Mouse (Mus musculus): ENCODE data around the gene Agbl2. TPM values are rescaled to one million over a fixed set of nuclear protein-coding genes. Genes with fewer than 3 reads are reported as not detected.

Gene Agbl2
- 2.8 and 5.0 TPM in 2 replicates for polyA plus RNA-seq (2011; ENCODE audit: insufficient read length, low read depth, missing spikeins)

DNA sequence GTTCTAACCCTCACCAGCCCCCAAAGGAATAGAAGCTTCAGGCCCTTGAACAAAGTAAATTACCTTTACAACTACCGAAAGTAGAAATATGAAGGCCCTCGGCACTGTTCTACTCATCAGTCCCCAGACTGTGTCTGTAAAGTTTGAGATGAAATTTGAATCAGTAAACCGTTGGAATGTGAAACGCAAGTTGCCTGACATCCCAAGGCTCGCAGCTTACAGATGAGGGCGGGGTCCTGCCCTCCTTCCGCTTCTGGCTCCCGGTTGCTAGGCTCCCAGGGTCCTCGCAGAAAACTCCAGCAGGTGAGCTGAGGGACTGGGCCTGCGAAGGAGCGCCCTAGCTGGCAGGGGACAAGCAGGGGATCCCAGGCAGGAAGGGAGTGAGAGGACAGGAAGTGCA lies at the start of gene Agbl2:
Gene Agbl2, plus strand, starts transcription at position 270 of the 400 bp plus-strand sequence.
- Histone ChIP-seq H3K4me1 (ENCODE audit: control insufficient read depth, insufficient read depth, low read length) (peaks cover 4% of the 10 kb centered on the region; the same call in 1 of the 2 replicates), H3K4me3 (ENCODE audit: insufficient read depth, low read length) (peak within 1 kb of the TSS; percentile 32), H3K27ac (ENCODE audit: insufficient read depth, low read length) (0 out of 2 replicates have a peak within 1 kb of the TSS, but pooled peaks have one; percentile 14)
- no peak for TF ChIP-seq CTCF (IDR thresholded peaks at IDR 0.05; ENCODE audit: borderline replicate concordance, insufficient read depth, low read length)
- TF ChIP-seq POLR2A (IDR thresholded peaks at IDR 0.05; ENCODE audit: low read depth, low read length): no peak

DNA sequence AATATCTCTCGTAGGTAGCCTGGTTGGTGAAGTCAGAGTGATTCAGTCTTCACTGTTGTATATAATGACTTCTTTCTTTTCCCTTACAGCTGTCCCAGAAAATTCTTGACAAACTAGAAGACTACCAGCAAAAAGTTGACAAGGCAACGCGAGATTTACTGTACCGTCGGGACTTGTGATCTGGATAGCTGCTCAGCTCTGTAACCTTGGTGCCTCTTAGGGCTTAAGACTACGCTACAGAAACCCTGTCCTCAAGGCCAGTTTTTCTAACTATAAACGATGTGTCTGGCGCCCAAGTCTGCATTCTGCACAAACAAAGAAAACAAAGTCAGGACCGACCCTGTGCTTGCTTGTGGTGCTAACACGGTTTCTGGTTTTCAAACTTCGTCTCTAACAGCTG lies 47.2 kb upstream of the Agbl2 start:
- no peak overlapping the region for H3K27ac ChIP-seq (ENCODE audit: insufficient read depth, low read length)
- no peaks in the 10 kb centered on the region for H3K4me1 ChIP-seq (ENCODE audit: control insufficient read depth, insufficient read depth, low read length)
- TF ChIP-seq CTCF (IDR thresholded peaks at IDR 0.05; ENCODE audit: borderline replicate concordance, insufficient read depth, low read length) (no peak), POLR2A (IDR thresholded peaks at IDR 0.05; ENCODE audit: low read depth, low read length) (no peak)
- no peak overlapping the region for H3K4me3 ChIP-seq (ENCODE audit: insufficient read depth, low read length)

DNA sequence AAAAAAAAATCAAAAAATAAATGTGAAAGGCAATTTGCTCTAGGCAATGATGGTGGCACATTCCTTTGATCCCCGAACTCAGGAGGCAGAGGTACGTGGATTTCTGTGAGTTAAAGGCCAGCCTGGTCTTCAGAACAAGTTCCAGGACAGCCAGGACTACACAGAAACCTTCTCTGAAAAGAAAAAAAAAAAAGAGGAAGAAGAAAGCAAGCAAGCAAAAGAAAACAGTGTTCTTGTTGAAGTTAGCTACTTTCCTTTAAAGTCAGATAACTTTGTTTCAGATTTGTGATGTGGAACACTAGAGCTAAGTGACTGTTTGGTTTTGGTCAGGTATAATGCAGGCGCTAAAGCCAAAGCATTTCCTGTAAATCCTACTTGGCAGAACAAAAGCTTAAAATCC lies 43.7 kb upstream of the Agbl2 start:
- TF ChIP-seq CTCF (IDR thresholded peaks at IDR 0.05; ENCODE audit: borderline replicate concordance, insufficient read depth, low read length): no peak
- TF ChIP-seq POLR2A (IDR thresholded peaks at IDR 0.05; ENCODE audit: low read depth, low read length): no peak
- Histone ChIP-seq H3K4me3 (ENCODE audit: insufficient read depth, low read length) (no peak overlapping the region), H3K4me1 (ENCODE audit: control insufficient read depth, insufficient read depth, low read length) (no peaks in the 10 kb centered on the region), H3K27ac (ENCODE audit: insufficient read depth, low read length) (no peak overlapping the region)

DNA sequence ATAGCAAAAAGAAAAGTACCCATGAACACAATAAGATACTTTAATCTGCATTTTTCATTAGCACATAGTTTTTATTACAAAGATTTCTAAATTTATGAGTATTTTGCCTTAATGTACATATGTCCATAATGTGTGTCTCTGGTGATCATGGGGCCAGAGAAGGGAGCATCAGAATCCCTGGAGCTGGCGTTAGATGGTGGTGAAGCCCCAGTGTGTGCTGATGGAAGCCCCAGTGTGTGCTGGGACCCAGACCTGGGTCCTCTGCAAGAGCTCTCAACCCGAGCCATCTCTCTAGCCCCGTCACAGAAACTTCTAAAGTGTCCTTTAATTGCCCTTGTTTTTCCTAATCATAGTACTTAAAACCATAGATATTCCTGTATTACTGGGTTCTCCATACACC lies 43.2 kb upstream of the Agbl2 start:
- Histone ChIP-seq H3K4me3 (ENCODE audit: insufficient read depth, low read length) (no peak overlapping the region), H3K27ac (ENCODE audit: insufficient read depth, low read length) (no peak overlapping the region), H3K4me1 (ENCODE audit: control insufficient read depth, insufficient read depth, low read length) (no peaks in the 10 kb centered on the region; the same call in 1 of the 2 replicates)
- TF ChIP-seq CTCF (IDR thresholded peaks at IDR 0.05; ENCODE audit: borderline replicate concordance, insufficient read depth, low read length): no peak
- no peak for TF ChIP-seq POLR2A (IDR thresholded peaks at IDR 0.05; ENCODE audit: low read depth, low read length)

DNA sequence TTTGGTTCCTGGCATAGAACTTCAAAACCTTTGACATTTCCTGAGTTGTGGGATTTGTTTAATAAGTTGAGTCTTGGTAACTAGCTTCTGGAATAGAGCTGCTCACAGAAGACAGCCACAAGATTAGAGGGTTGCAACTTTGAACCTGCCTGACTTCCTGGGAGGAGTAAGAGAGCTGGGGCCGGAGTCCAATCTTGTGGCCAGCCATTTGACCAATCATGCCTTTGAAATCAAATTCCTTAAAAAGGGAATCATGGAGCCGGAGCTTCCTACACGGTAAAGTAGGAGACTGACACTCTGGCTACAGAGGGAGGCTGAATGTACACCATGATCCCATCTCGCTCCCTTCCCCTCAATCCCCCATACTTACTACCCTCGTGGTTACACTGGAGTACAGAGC lies 42.6 kb upstream of the Agbl2 start:
- Histone ChIP-seq H3K4me3 (ENCODE audit: insufficient read depth, low read length) (no peak overlapping the region), H3K4me1 (ENCODE audit: control insufficient read depth, insufficient read depth, low read length) (no peaks in the 10 kb centered on the region; the same call in 1 of the 2 replicates), H3K27ac (ENCODE audit: insufficient read depth, low read length) (no peak overlapping the region)
- no peak for TF ChIP-seq CTCF (IDR thresholded peaks at IDR 0.05; ENCODE audit: borderline replicate concordance, insufficient read depth, low read length)
- no peak for TF ChIP-seq POLR2A (IDR thresholded peaks at IDR 0.05; ENCODE audit: low read depth, low read length)

DNA sequence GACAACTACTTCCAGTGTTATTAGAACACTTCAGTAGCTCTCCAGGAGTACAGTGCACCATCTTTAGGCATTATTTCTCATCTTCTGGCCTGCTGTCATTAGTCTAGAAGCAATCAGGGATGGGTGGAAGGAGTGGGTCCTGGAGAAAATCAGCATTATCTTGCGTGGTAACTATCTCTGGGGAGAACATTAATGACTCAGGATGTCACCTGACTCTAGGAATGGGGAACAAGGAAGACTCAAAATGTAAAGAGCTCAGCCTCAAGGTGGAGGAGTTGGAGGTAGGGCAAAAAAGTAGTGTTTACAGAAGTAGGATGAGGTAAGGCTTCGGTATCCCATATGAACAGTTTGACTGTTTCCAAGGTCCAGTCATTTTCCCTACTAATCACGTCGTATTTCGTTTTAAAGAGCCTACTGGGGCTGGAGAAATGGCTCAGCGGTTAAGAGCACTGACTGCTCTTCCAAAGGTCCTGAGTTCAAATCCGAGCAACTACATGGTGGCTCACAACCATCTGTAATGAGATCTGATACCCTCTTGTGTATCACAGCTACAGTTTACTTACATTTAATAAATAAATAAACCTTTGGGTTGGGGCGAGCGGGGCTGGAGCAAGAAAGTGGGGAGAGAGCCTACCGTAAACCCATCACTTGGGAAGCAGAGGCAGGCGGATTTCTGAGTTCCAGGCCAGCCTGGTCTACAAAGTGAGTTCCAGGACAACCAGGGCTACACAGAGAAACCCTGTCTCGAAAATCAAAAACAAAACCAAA lies 38.1 kb upstream of the Agbl2 start:
- TF ChIP-seq CTCF (IDR thresholded peaks at IDR 0.05; ENCODE audit: borderline replicate concordance, insufficient read depth, low read length) (no peak), POLR2A (IDR thresholded peaks at IDR 0.05; ENCODE audit: low read depth, low read length) (0 out of 2 replicates have a peak, but pooled peaks have one; percentile 26)
- H3K4me3 ChIP-seq (ENCODE audit: insufficient read depth, low read length): peak overlapping the region; percentile 51
- peaks cover under 1% of the 10 kb centered on the region; the same call in 1 of the 2 replicates for H3K4me1 ChIP-seq (ENCODE audit: control insufficient read depth, insufficient read depth, low read length)
- peak overlapping the region; percentile 81 for H3K27ac ChIP-seq (ENCODE audit: insufficient read depth, low read length)

DNA sequence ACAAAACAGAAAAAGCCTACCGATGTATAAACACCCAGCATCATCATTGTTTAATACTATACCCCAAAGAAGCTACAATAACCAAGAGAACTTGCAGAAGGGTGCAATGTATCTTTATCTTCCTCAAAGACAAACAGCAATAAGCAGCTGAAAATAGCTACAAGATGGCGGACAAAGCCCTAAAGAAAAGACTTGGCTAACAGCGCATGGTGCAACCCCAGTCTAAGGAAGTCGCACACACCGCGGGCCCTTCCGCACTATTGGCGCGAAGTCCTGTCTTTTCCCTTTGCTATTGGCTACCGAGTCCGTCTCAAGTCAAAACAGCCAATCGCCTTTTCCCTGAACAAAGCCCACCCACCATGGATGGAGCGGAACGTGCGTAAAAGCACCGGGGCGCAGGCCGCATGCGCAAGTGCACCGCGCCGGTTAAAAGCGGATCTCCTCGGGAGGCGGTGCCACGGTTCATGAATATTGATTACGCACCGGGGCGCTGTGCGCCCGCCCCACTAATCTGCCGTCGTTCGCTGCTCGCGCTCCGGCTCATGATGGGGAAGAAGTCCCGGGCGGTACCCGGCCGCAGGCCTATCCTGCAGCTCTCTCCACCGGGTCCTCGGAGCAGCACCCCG lies 37.4 kb upstream of the Agbl2 start, which contains the start of gene Fnbp4:
Gene Fnbp4, plus strand, starts transcription at position 318 of the 626 bp plus-strand sequence.
- peaks cover 3% of the 10 kb centered on the region; the same call in 1 of the 2 replicates for H3K4me1 ChIP-seq (ENCODE audit: control insufficient read depth, insufficient read depth, low read length)
- H3K4me3 ChIP-seq (ENCODE audit: insufficient read depth, low read length): peak within 1 kb of the TSS; percentile 96
- H3K27ac ChIP-seq (ENCODE audit: insufficient read depth, low read length): peak within 1 kb of the TSS; percentile 83
- TF ChIP-seq POLR2A (IDR thresholded peaks at IDR 0.05; ENCODE audit: low read depth, low read length): peak; percentile 73
- TF ChIP-seq CTCF (IDR thresholded peaks at IDR 0.05; ENCODE audit: borderline replicate concordance, insufficient read depth, low read length): no peak

DNA sequence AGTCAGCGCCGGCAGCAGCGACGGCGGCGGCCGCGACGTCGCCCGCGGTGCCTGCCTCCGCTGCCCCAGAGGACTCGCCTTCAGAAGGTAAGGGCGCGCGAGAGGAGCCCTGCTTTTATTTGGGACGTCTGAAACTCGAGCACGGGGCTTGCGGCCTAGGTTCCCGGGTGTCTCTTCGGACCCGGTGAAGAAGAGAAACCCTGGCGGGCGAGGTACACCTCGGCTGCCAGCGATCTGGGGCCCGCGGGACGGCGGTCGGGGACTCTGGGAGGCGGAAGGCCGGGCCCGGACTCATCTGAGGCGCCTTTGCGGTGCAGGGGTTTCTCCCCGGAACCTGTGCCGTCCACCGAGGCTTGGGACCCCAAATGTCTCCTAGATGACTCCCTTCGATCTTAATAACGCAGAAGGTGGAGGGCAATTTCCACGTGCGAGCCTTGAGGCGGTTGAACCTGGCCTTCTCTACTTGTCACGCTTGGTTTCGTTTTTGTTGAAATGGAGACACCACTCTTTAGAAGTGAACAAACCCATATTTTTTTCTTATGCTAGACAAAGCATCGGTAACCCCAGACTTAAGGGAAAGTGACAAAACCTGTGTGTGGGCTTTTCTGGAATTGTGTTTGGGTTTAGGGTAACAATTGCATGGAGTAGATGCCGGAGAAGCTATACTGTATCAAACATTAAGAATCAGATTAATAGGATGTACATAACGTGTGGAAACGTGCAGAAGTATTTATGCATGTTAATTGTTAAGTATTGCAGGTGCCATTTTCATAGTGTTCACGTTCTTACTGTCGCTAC lies 36.6 kb upstream of the Agbl2 start:
- peaks cover 3% of the 10 kb centered on the region; the same call in 1 of the 2 replicates for H3K4me1 ChIP-seq (ENCODE audit: control insufficient read depth, insufficient read depth, low read length)
- no peak for TF ChIP-seq POLR2A (IDR thresholded peaks at IDR 0.05; ENCODE audit: low read depth, low read length)
- no peak for TF ChIP-seq CTCF (IDR thresholded peaks at IDR 0.05; ENCODE audit: borderline replicate concordance, insufficient read depth, low read length)
- H3K4me3 ChIP-seq (ENCODE audit: insufficient read depth, low read length): peak overlapping the region; percentile 96
- H3K27ac ChIP-seq (ENCODE audit: insufficient read depth, low read length): peak overlapping the region; percentile 83

DNA sequence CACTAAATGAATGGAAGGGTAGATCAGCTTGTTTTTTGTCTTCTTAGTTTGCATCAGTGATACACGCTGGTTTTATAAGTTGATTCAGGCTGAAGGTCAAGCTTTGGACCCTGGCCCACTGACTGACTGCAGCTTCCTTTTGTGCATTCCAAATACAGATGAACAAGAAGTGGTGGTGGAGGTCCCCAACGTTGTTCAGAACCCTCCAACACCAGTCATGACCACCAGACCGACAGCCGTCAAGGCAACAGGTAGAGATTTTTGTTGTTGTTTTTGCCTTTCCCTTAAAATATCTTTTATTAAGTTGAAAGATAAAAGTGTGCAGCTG lies 36.0 kb upstream of the Agbl2 start:
- Histone ChIP-seq H3K27ac (ENCODE audit: insufficient read depth, low read length) (0 out of 2 replicates have a peak overlapping the region, but pooled peaks have one; percentile 83), H3K4me1 (ENCODE audit: control insufficient read depth, insufficient read depth, low read length) (peaks cover 3% of the 10 kb centered on the region; the same call in 1 of the 2 replicates), H3K4me3 (ENCODE audit: insufficient read depth, low read length) (peak overlapping the region; percentile 96)
- no peak for TF ChIP-seq CTCF (IDR thresholded peaks at IDR 0.05; ENCODE audit: borderline replicate concordance, insufficient read depth, low read length)
- TF ChIP-seq POLR2A (IDR thresholded peaks at IDR 0.05; ENCODE audit: low read depth, low read length): no peak
